Mouse (Mus musculus) layer of hippocampus, postnatal 36 days (tissue): ENCODE results near the gene Ece2. TPM values are rescaled to one million over a fixed set of nuclear protein-coding genes. Genes with fewer than 3 reads are reported as not detected.

Experiments used
- DNase-seq, 2 experiments: peaks; one replicate each; pipeline ENCODE4 v3.0.0; 2022
- microRNA-seq, 2 experiments: library from miRNA; unstranded; fragments of <30 nt; microRNA quantifications; one replicate each; pipeline ENCODE4 v1.2.0; 2021
- total RNA-seq, 2 experiments: library from RNA; stranded (reverse); gene quantifications; 2 replicates each; pipeline ENCODE4 v1.2.3; 2021

Gene Ece2
- total RNA-seq, 2 experiments from 2014 or later = 28.4 to 29.2 TPM

DNA sequence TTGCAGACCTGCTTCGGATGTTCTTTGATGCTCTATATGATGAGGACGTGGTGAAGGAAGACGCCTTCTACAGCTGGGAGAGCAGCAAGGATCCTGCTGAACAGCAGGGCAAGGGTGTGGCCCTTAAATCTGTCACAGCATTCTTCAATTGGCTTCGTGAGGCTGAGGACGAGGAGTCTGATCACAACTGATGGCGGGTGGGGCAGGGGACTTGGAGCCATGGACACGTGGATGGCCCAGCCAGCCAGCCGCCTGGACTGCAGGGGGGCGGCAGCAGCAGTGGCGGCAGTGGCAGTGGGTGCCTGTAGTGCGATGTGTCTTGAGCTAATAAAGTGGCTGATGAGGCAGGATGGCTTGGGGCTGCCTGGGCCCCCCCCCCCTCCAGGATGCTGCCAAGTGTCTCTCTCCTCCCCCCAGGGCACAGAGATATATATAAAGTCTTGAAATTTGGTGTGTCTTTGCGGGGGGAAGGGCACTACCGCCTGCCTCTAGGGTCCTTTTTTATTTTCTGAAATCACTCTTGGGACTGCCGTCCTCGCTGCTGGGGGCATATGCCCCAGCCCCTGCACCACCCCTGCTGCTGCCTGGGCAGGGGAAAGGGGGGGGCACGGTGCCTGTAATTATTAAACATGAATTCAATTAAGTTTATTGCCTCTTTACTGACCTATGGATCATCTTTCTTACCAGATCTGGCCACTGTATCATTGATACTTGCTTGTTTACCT is 62.8 kb downstream of the Ece2 start:
- no peak for DNase-seq

DNA sequence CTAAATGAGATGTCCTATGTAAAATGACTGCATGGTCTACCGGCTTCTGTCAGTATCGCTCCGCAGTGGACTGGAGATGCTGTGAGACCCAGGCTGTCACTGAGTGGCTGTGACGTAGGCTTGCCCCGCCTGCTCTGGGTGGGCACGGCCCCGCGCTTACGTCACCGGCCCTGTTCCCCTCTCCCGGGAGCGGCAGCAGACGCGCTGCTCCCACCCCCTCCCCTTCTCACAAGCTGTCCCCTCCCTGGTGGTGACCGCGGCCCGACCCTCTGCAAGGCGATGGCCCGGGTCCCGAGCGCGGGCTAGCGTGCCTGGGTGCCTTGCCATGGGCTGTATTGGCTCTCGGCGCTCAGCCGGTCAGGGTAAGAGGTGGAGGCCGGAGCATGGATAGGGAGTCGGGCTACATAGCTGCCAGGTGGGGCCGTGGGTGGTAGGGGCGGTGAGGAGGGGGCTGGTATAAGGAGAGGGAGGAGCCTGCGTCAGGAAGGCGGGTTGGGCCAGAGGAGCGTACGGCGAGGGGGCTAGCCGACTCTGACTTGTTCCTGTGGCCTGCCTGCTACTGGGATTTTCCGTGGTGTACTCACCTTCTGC is 63.6 kb downstream of the Ece2 start, which contains the start of gene Fam131a:
Fam131a (plus strand) TSS at position 131 of the 591 bp plus-strand sequence.
- peak; percentile 96 for DNase-seq

DNA sequence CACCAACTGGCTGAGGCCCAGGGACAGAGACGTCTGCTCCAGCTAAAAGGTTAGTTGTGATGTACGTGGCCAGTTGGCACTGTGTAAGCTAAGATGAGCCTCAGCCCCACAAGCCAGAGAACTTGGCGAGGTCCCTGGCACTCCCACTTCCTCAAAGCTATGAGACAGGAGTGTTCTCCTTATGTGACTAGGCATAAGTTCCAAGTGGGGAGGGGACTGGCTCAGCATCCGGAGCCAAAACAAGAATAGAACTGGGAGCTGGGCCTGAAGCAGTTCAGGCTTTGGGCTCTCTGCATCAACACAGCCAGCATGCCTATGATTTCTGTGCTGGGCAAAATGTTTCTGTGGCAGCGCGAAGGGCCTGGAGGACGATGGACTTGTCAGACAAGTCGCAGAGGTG is 65.2 kb downstream of the Ece2 start:
- DNase-seq = peak; percentile 73 to 75

DNA sequence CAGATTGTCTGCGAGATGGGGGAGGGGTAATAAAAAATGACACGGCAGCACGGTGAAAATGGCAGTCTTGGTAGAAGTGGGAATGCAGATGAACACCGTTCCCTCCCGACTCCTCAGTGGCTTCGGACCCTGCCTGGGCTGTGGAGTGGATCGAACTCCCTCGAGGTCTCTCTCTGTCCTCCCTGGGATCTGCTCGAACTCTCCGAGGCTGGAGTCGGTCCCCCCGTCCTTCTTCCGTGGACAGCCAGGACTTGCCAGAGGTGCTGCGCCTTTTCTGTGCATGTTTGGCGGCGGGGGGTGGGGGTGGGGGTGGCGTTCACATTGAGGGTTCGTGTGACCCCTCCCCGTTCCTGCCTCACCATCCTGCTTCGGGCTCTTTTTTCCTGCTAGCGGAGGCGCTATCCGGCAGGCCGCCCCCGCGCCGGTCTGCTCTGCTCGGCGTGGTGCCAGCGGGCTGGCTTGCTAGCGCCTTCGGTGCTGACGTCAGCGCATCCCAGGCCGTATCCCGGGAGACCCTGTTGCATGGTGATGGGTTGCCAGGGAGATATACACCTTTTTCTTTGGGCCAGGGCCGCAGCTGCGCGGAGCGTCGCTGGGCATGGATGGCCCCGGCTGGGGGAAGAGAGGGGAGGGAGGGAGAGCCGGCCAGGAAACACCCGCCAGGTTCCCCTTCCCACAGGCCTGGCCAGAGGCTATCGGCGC is 66.1 kb downstream of the Ece2 start:
- DNase-seq = peak; percentile 98

Small RNA genes lying within 50 kb of the gene (microRNA-seq; reads per million reads assigned to microRNA genes)
- 169 to 207 reads per million in 2 experiments for gene Mir1224

Other genes starting within 250 kb of the Ece2 start
- gene Abcc5, start 203.4 kb upstream of the Ece2 start, total RNA-seq = 100 to 1,000 TPM; 237 to 252 TPM
- gene Eif2b5, start 131.0 kb upstream of the Ece2 start, total RNA-seq = 10 to 100 TPM; 49.7 to 50.1 TPM
- gene Dvl3, start 112.8 kb upstream of the Ece2 start, total RNA-seq = 10 to 100 TPM; 57.1 to 64.4 TPM
- 100 to 1,000 TPM; 725 to 748 TPM for gene Ap2m1, start 94.3 kb upstream of the Ece2 start, total RNA-seq
- 100 to 1,000 TPM; 104 to 113 TPM for gene Abcf3, start 81.3 kb upstream of the Ece2 start, total RNA-seq
- gene Vwa5b2, start 40.4 kb upstream of the Ece2 start, total RNA-seq = 10 to 100 TPM; 21.8 to 23.4 TPM
- gene Eef1akmt4, start 18.2 kb upstream of the Ece2 start, total RNA-seq = 1 to 10 TPM; 2.5 to 2.9 TPM
- not detected for gene Gm49333, start 18.2 kb upstream of the Ece2 start, total RNA-seq
- gene Alg3, start 18.1 kb upstream of the Ece2 start, total RNA-seq = 10 to 100 TPM; 11.9 to 13.2 TPM
- 10 to 100 TPM; 83.0 to 88.3 TPM for gene Camk2n2, start 8.5 kb upstream of the Ece2 start, total RNA-seq
- 100 to 1,000 TPM; 212 to 232 TPM for gene Psmd2, start 21.8 kb downstream of the Ece2 start, total RNA-seq
- gene Eif4g1, start 38.5 kb downstream of the Ece2 start, total RNA-seq = 100 to 1,000 TPM; 292 to 299 TPM
- 100 to 1,000 TPM; 415 to 465 TPM for gene Fam131a, start 63.4 kb downstream of the Ece2 start, total RNA-seq
- 10 to 100 TPM; 24.8 to 24.9 TPM for gene Polr2h, start 87.8 kb downstream of the Ece2 start, total RNA-seq
- 10 to 100 TPM; 66.0 to 71.3 TPM for gene Clcn2, start 87.9 kb downstream of the Ece2 start, total RNA-seq
- 10 to 100 TPM; 86.1 to 88.4 TPM for gene Chrd, start 103.3 kb downstream of the Ece2 start, total RNA-seq
- gene Thpo, start 104.7 kb downstream of the Ece2 start, total RNA-seq = 10 to 100 TPM; 14.1 to 15.8 TPM